Mouse (Mus musculus): ENCODE measurements around the gene A730015C16Rik. TPM values are rescaled to one million over a fixed set of nuclear protein-coding genes. Genes with fewer than 3 reads are reported as not detected.

The A730015C16Rik gene
- polyA plus RNA-seq, 1 experiment, result 0.17 TPM

- TF ChIP-seq POLR2AphosphoS2 (IDR thresholded peaks at IDR 0.05; ENCODE audit: insufficient read length, low read depth) (peak; percentile 79), POLR2A (IDR thresholded peaks at IDR 0.05; ENCODE audit: insufficient read length, low read depth) (peak; percentile 69), CEBPB (IDR thresholded peaks at IDR 0.05; ENCODE audit: insufficient read depth, poor library complexity, severe bottlenecking) (0 out of 2 replicates have a peak, but pooled peaks have one; percentile 11), MAX (IDR thresholded peaks at IDR 0.05; ENCODE audit: low read depth) (no peak), TCF12 (IDR thresholded peaks at IDR 0.05; ENCODE audit: insufficient read depth, poor library complexity, severe bottlenecking) (no peak), MYOD1 (IDR thresholded peaks at IDR 0.05; ENCODE audit: control insufficient read depth in 1 of 3, insufficient read length in 2 of 3, low read depth in 2 of 3) (peak in 1 of 3 experiments; percentile 51)
- peak within 1 kb of the TSS; percentile 73 for H3K4me2 ChIP-seq (ENCODE audit: low read depth)
- H3K27me3 ChIP-seq (ENCODE audit: control insufficient read depth, insufficient read depth, insufficient read length), result no peaks in the 10 kb centered on the region
- H3ac ChIP-seq (ENCODE audit: control insufficient read depth, insufficient read length), result peak within 1 kb of the TSS; percentile 34
- H3K4me3 ChIP-seq, result peak within 1 kb of the TSS; percentile 62
- H3K36me3 ChIP-seq (ENCODE audit: control insufficient read depth, insufficient read depth), result peaks cover 10% of the 10 kb centered on the region
- H3K79me2 ChIP-seq (ENCODE audit: control insufficient read depth, insufficient read depth), result peaks cover 60% of the 10 kb centered on the region
These were observed 14.1 kb downstream of the A730015C16Rik start, which contains the start of gene Txndc12 for GRCm38 (mm10) chr4:108834115-108834970. Gene Txndc12, plus strand, starts transcription at chr4:108834601.

- Histone ChIP-seq H3K4me2 (ENCODE audit: low read depth) (peak overlapping the region; percentile 73), H3K36me3 (ENCODE audit: control insufficient read depth, insufficient read depth) (peaks cover 12% of the 10 kb centered on the region), H3K4me3 (peak overlapping the region; percentile 62), H3K79me2 (ENCODE audit: control insufficient read depth, insufficient read depth) (peaks cover 63% of the 10 kb centered on the region), H3K27me3 (ENCODE audit: control insufficient read depth, insufficient read depth, insufficient read length) (no peaks in the 10 kb centered on the region), H3ac (ENCODE audit: control insufficient read depth, insufficient read length) (peak overlapping the region; percentile 34)
- no peak for TF ChIP-seq MYOG (IDR thresholded peaks at IDR 0.05; ENCODE audit: control insufficient read depth in 1 of 3, insufficient read depth in 1 of 3, insufficient read length in 2 of 3, low read depth in 2 of 3)
- TF ChIP-seq USF1 (IDR thresholded peaks at IDR 0.05; ENCODE audit: low read depth), result no peak
- TF ChIP-seq MAX (IDR thresholded peaks at IDR 0.05; ENCODE audit: low read depth), result peak; percentile 48
- no peak for TF ChIP-seq E2F4 (IDR thresholded peaks at IDR 0.05; ENCODE audit: insufficient read depth)
- TF ChIP-seq CEBPB (IDR thresholded peaks at IDR 0.05; ENCODE audit: insufficient read depth, poor library complexity, severe bottlenecking), result peak; percentile 95
- no peak for TF ChIP-seq REST (IDR thresholded peaks at IDR 0.05; ENCODE audit: insufficient read depth, insufficient read length)
- TF ChIP-seq TCF3 (IDR thresholded peaks at IDR 0.05; ENCODE audit: insufficient read length, low read depth), result no peak
- no peak for TF ChIP-seq MYOD1 (IDR thresholded peaks at IDR 0.05; ENCODE audit: control insufficient read depth in 1 of 3, insufficient read length in 2 of 3, low read depth in 2 of 3)
- TF ChIP-seq POLR2AphosphoS2 (IDR thresholded peaks at IDR 0.05; ENCODE audit: insufficient read length, low read depth), result no peak
These were observed 14.6 kb downstream of the A730015C16Rik start for GRCm38 (mm10) chr4:108833828-108834114.

GRCm38 (mm10) chr4:108832916-108833827, 15.2 kb downstream of the A730015C16Rik start, which contains the start of gene Btf3l4:
Gene Btf3l4, minus strand, starts transcription at chr4:108833614.
- Histone ChIP-seq H3K36me3 (ENCODE audit: control insufficient read depth, insufficient read depth) (peaks cover 12% of the 10 kb centered on the region), H3K79me2 (ENCODE audit: control insufficient read depth, insufficient read depth) (peaks cover 69% of the 10 kb centered on the region), H3K27me3 (ENCODE audit: control insufficient read depth, insufficient read depth, insufficient read length) (no peaks in the 10 kb centered on the region), H3K4me3 (peak within 1 kb of the TSS; percentile 62), H3K4me2 (ENCODE audit: low read depth) (peak within 1 kb of the TSS; percentile 98), H3ac (ENCODE audit: control insufficient read depth, insufficient read length) (peak within 1 kb of the TSS; percentile 34)
- peak in 1 of 3 experiments; percentile 1 for TF ChIP-seq MYOG (IDR thresholded peaks at IDR 0.05; ENCODE audit: control insufficient read depth in 1 of 3, insufficient read depth in 1 of 3, insufficient read length in 2 of 3, low read depth in 2 of 3)
- TF ChIP-seq MAX (IDR thresholded peaks at IDR 0.05; ENCODE audit: low read depth), result no peak
- peak; percentile 54 for TF ChIP-seq USF1 (IDR thresholded peaks at IDR 0.05; ENCODE audit: low read depth)
- peak; percentile 88 for TF ChIP-seq POLR2AphosphoS2 (IDR thresholded peaks at IDR 0.05; ENCODE audit: insufficient read length, low read depth)
- TF ChIP-seq POLR2A (IDR thresholded peaks at IDR 0.05; ENCODE audit: insufficient read length, low read depth), result peak; percentile 85
- peak in 1 of 3 experiments; percentile 29 for TF ChIP-seq MYOD1 (IDR thresholded peaks at IDR 0.05; ENCODE audit: control insufficient read depth in 1 of 3, insufficient read length in 2 of 3, low read depth in 2 of 3)
- no peak for TF ChIP-seq REST (IDR thresholded peaks at IDR 0.05; ENCODE audit: insufficient read depth, insufficient read length)

GRCm38 (mm10) chr4:108830698-108831097, 17.7 kb downstream of the A730015C16Rik start:
- H3K4me3 ChIP-seq, result peak overlapping the region; percentile 62
- peaks cover 22% of the 10 kb centered on the region for H3K36me3 ChIP-seq (ENCODE audit: control insufficient read depth, insufficient read depth)
- H3K79me2 ChIP-seq (ENCODE audit: control insufficient read depth, insufficient read depth), result peaks cover 66% of the 10 kb centered on the region
- H3K4me2 ChIP-seq (ENCODE audit: low read depth), result peak overlapping the region; percentile 98
- no peak overlapping the region for H3ac ChIP-seq (ENCODE audit: control insufficient read depth, insufficient read length)
- TF ChIP-seq POLR2AphosphoS2 (IDR thresholded peaks at IDR 0.05; ENCODE audit: insufficient read length, low read depth) (no peak), CEBPB (IDR thresholded peaks at IDR 0.05; ENCODE audit: insufficient read depth, poor library complexity, severe bottlenecking) (peak; percentile 36; the same call in 1 of the 2 replicates), MYOG (IDR thresholded peaks at IDR 0.05; ENCODE audit: control insufficient read depth in 1 of 3, insufficient read depth in 1 of 3, insufficient read length in 2 of 3, low read depth in 2 of 3) (no peak), USF1 (IDR thresholded peaks at IDR 0.05; ENCODE audit: low read depth) (no peak), E2F4 (IDR thresholded peaks at IDR 0.05; ENCODE audit: insufficient read depth) (no peak)
- no peaks in the 10 kb centered on the region for H3K27me3 ChIP-seq (ENCODE audit: control insufficient read depth, insufficient read depth, insufficient read length)
